Mouse (Mus musculus) midbrain, embryonic 10.5 days (tissue): ENCODE measurements around the gene Cmtm2b. TPM values are rescaled to one million over a fixed set of nuclear protein-coding genes. Genes with fewer than 3 reads are reported as not detected.
A peak's percentile ranks its signal among the peaks of the same experiment; 100 is the strongest.
"Not testable (repeated sequence)": the region's sequence is repeated elsewhere in the genome, so short reads cannot be mapped to it uniquely, and the experiment has no call there.

Source experiments
- DNase-seq: peaks from one replicate; pipeline ENCODE4 v3.0.0-alpha.2; 2017; ENCODE audit warnings: low spot score
- H3K27ac ChIP-seq: fragments of 300-500 bp; sonication (generic); replicated peaks from 2 replicates; pipeline ENCODE4 v1.5.1; 2016; ENCODE audit warnings: mild to moderate bottlenecking
- H3K27me3 ChIP-seq: fragments of 300-500 bp; sonication (generic); 2 replicates; pipeline ENCODE4 v1.6.1; 2016; ENCODE audit warnings: low read depth, mild to moderate bottlenecking; ENCODE audit not compliant: poor library complexity, severe bottlenecking
- H3K36me3 ChIP-seq: fragments of 300-500 bp; sonication (generic); 2 replicates; pipeline ENCODE4 v1.6.1; 2016; ENCODE audit warnings: mild to moderate bottlenecking, moderate library complexity
- H3K4me1 ChIP-seq: fragments of 300-500 bp; sonication (generic); 2 replicates; pipeline ENCODE4 v1.6.1; 2016
- H3K4me3 ChIP-seq: fragments of 300-500 bp; sonication (generic); 2 replicates; pipeline ENCODE4 v1.5.1; 2016; ENCODE audit warnings: mild to moderate bottlenecking, moderate library complexity
- H3K9me3 ChIP-seq: fragments of 300-500 bp; sonication (generic); replicated peaks from 2 replicates; pipeline ENCODE4 v1.6.1; 2016; ENCODE audit warnings: mild to moderate bottlenecking
- WGBS: fragments of 180-500 bp; shearing (Covaris S2); methylation state at CpG from one replicate; pipeline ENCODE4 v1.1.7; 2016; 5-methylcytosine and 5-hydroxymethylcytosine counted together
- polyA plus RNA-seq: library from polyadenylated mRNA; unstranded; fragments of >200 nt; fragmentation: Nextera tagmentation; extraction: Ambion mirVana; gene quantifications from 2 replicates; pipeline ENCODE4 v1.2.1, GENCODE M21; 2016

Cmtm2b gene
- not detected in 2 replicates for polyA plus RNA-seq

- DNase-seq: peak; percentile 9
- WGBS: 86% methylated on average over 12 of the region's 12 CpGs
- not testable (repeated sequence) for H3K4me1 ChIP-seq, H3K9me3 ChIP-seq, H3K27me3 ChIP-seq, H3K27ac ChIP-seq, H3K4me3 ChIP-seq, H3K36me3 ChIP-seq
Measured at GRCm38 (mm10) chr8:104321930-104322329, at the start of gene Cmtm2b. Gene Cmtm2b (plus strand): TSS chr8:104322230.

- DNase-seq, H3K27me3 ChIP-seq, H3K4me3 ChIP-seq, H3K27ac ChIP-seq, H3K9me3 ChIP-seq, H3K36me3 ChIP-seq, H3K4me1 ChIP-seq: not testable (repeated sequence)
- 88% methylated on average over 12 of the region's 12 CpGs for WGBS
Measured at GRCm38 (mm10) chr8:104293081-104293480, 28.9 kb upstream of the Cmtm2b start, which contains the start of gene Cmtm2a. Gene Cmtm2a (minus strand): TSS chr8:104293181.

GRCm38 (mm10) chr8:104294396-104294795 is 27.6 kb upstream of the Cmtm2b start:
- Histone ChIP-seq H3K9me3 (no peaks in the 10 kb centered on the region), H3K36me3 (no peaks in the 10 kb centered on the region), H3K27me3 (no peaks in the 10 kb centered on the region), H3K27ac (no peak overlapping the region), H3K4me3 (no peak overlapping the region), H3K4me1 (peaks cover 4% of the 10 kb centered on the region; the same call in 1 of the 2 replicates)
- DNase-seq: no peak
- WGBS: 83% methylated on average over 1 of the region's 1 CpGs

GRCm38 (mm10) chr8:104301577-104301976 is 20.5 kb upstream of the Cmtm2b start:
- not testable (repeated sequence) for H3K9me3 ChIP-seq, H3K27me3 ChIP-seq, H3K4me3 ChIP-seq, H3K36me3 ChIP-seq
- DNase-seq: peak; percentile 54
- 16% methylated on average over 3 of the region's 3 CpGs for WGBS
- Histone ChIP-seq H3K4me1 (peaks cover 24% of the 10 kb centered on the region), H3K27ac (peak overlapping the region; percentile 59; the same call in 1 of the 2 replicates)

- H3K9me3 ChIP-seq, H3K36me3 ChIP-seq, H3K27ac ChIP-seq, H3K27me3 ChIP-seq, H3K4me3 ChIP-seq, DNase-seq: not testable (repeated sequence)
- peaks cover 20% of the 10 kb centered on the region for H3K4me1 ChIP-seq
- 93% methylated on average over 4 of the region's 4 CpGs for WGBS
Measured at GRCm38 (mm10) chr8:104302536-104302935, 19.5 kb upstream of the Cmtm2b start.

- 89% methylated on average over 11 of the region's 11 CpGs for WGBS
- H3K4me3 ChIP-seq: no peak overlapping the region
- H3K9me3 ChIP-seq: no peaks in the 10 kb centered on the region
- no peak overlapping the region for H3K27ac ChIP-seq
- DNase-seq: no peak
- H3K4me1 ChIP-seq: peaks cover 20% of the 10 kb centered on the region
- H3K27me3 ChIP-seq: no peaks in the 10 kb centered on the region
- no peaks in the 10 kb centered on the region for H3K36me3 ChIP-seq
Measured at GRCm38 (mm10) chr8:104304962-104305361, 17.1 kb upstream of the Cmtm2b start.

GRCm38 (mm10) chr8:104308341-104308740 is 13.7 kb upstream of the Cmtm2b start:
- DNase-seq, H3K36me3 ChIP-seq: not testable (repeated sequence)
- WGBS: 70% methylated on average over 6 of the region's 6 CpGs

GRCm38 (mm10) chr8:104309441-104310155 is 12.4 kb upstream of the Cmtm2b start, which contains the start of the genes Gm45711 and Cmtm1:
Gene Gm45711 (minus strand): TSS chr8:104310081.
Gene Cmtm1 (minus strand): TSS chr8:104310145.
- H3K4me1 ChIP-seq, H3K36me3 ChIP-seq, DNase-seq, H3K27me3 ChIP-seq, H3K9me3 ChIP-seq, H3K27ac ChIP-seq, H3K4me3 ChIP-seq: not testable (repeated sequence)
- 91% methylated on average over 36 of the region's 36 CpGs for WGBS

More at GRCm38 (mm10) chr8:104308341-104308740, 13.7 kb upstream of the Cmtm2b start:
- H3K27me3 ChIP-seq, H3K9me3 ChIP-seq, H3K27ac ChIP-seq, H3K4me3 ChIP-seq, H3K4me1 ChIP-seq: not testable (repeated sequence)

- H3K9me3 ChIP-seq, H3K4me1 ChIP-seq, H3K36me3 ChIP-seq, DNase-seq, H3K4me3 ChIP-seq, H3K27ac ChIP-seq, H3K27me3 ChIP-seq: not testable (repeated sequence)
- 88% methylated on average over 3 of the region's 3 CpGs for WGBS
Measured at GRCm38 (mm10) chr8:104312023-104312422, 10.0 kb upstream of the Cmtm2b start.

GRCm38 (mm10) chr8:104313311-104313710 is 8.7 kb upstream of the Cmtm2b start:
- H3K36me3 ChIP-seq: no peaks in the 10 kb centered on the region
- WGBS: 71% methylated on average over 4 of the region's 4 CpGs
- no peaks in the 10 kb centered on the region for H3K4me1 ChIP-seq
- no peaks in the 10 kb centered on the region for H3K27me3 ChIP-seq
- DNase-seq: no peak
- H3K27ac ChIP-seq: no peak overlapping the region
- H3K9me3 ChIP-seq: no peaks in the 10 kb centered on the region
- H3K4me3 ChIP-seq: no peak overlapping the region

- not testable (repeated sequence) for H3K9me3 ChIP-seq, H3K27me3 ChIP-seq, H3K27ac ChIP-seq, H3K4me3 ChIP-seq, H3K4me1 ChIP-seq, H3K36me3 ChIP-seq
- peak; percentile 5 for DNase-seq
- WGBS: 88% methylated on average over 11 of the region's 11 CpGs
Measured at GRCm38 (mm10) chr8:104321267-104321666, 763 bp upstream of the Cmtm2b start, which contains the start of gene Gm11020. Gene Gm11020 (plus strand): TSS chr8:104321567.

GRCm38 (mm10) chr8:104332665-104333631 is 10.9 kb downstream of the Cmtm2b start:
- Histone ChIP-seq H3K36me3 (no peaks in the 10 kb centered on the region), H3K4me1 (no peaks in the 10 kb centered on the region), H3K4me3 (no peak overlapping the region), H3K9me3 (no peaks in the 10 kb centered on the region), H3K27ac (no peak overlapping the region), H3K27me3 (no peaks in the 10 kb centered on the region)
- peak; percentile 6 for DNase-seq
- 86% methylated on average over 5 of the region's 5 CpGs for WGBS
